Mouse (Mus musculus) CH12.LX (cell line): ENCODE data around the gene Gm11437. TPM values are rescaled to one million over a fixed set of nuclear protein-coding genes. Genes with fewer than 3 reads are reported as not detected.

Source experiments
- DNase-seq: peaks from one replicate; pipeline ENCODE4 v3.0.0-alpha.2; 2013; ENCODE audit errors: extremely low read depth
- H3K27ac ChIP-seq: 2 replicates; pipeline ENCODE4 v1.5.1; 2012; ENCODE audit warnings: low read depth, mild to moderate bottlenecking, control low read depth, moderate library complexity; ENCODE audit not compliant: insufficient read depth
- H3K27me3 ChIP-seq: replicated peaks from 2 replicates; pipeline ENCODE3; 2012; ENCODE audit warnings: inconsistent platforms
- H3K36me3 ChIP-seq, 2 experiments: replicated peaks in 1 of 2; 2 replicates each; pipeline versions ENCODE3 to v1.6.1; 2012; ENCODE audit warnings: inconsistent platforms in 1 of 2, low read length in 1 of 2, mild to moderate bottlenecking in 1 of 2, mixed read lengths in 1 of 2, moderate library complexity in 1 of 2; ENCODE audit not compliant: control insufficient read depth in 1 of 2, insufficient read depth in 1 of 2
- H3K4me1 ChIP-seq, 2 experiments: 2 replicates each; pipeline ENCODE4 v1.6.1; 2012; ENCODE audit warnings: inconsistent platforms in 1 of 2, moderate library complexity in 1 of 2; ENCODE audit not compliant: insufficient read depth in 2 of 2, control insufficient read depth in 1 of 2
- H3K4me2 ChIP-seq: 2 replicates; pipeline ENCODE4 v1.6.1; 2012; ENCODE audit warnings: low read depth, mild to moderate bottlenecking, control low read depth; ENCODE audit not compliant: poor library complexity, insufficient read depth, severe bottlenecking
- H3K4me3 ChIP-seq, 3 experiments: fragments of 150-350 bp in 1 of 3; sonication (generic) in 1 of 3; replicated peaks in 1 of 3; 2 replicates each; pipeline versions ENCODE3 to v1.5.1; 2011 to 2012; ENCODE audit warnings: low read depth in 2 of 3, low read length in 2 of 3, mild to moderate bottlenecking in 2 of 3, moderate library complexity in 2 of 3, control low read depth in 1 of 3, improper control_type of control experiment in 1 of 3, inconsistent platforms in 1 of 3, mixed read lengths in 1 of 3; ENCODE audit not compliant: poor library complexity in 1 of 3
- H3K79me2 ChIP-seq: replicated peaks from 2 replicates; pipeline ENCODE4 v1.6.1; 2012; ENCODE audit warnings: mild to moderate bottlenecking, moderate library complexity; ENCODE audit not compliant: control insufficient read depth, poor library complexity, insufficient read depth, severe bottlenecking; ENCODE audit errors: extremely low read depth
- H3K9ac ChIP-seq: 2 replicates; pipeline ENCODE4 v1.6.1; 2012; ENCODE audit warnings: low read depth, mild to moderate bottlenecking, control low read depth, moderate library complexity; ENCODE audit not compliant: insufficient read depth
- H3K9me3 ChIP-seq: replicated peaks from 2 replicates; pipeline ENCODE3; 2012; ENCODE audit warnings: low read length, inconsistent platforms, mixed read lengths
- BHLHE40 ChIP-seq: IDR thresholded peaks from 2 replicates; pipeline ENCODE4 v1.6.1; 2011; ENCODE audit warnings: mild to moderate bottlenecking, low read depth, low read length, improper control_type of control experiment
- CHD2 ChIP-seq: IDR thresholded peaks from 2 replicates; pipeline ENCODE4 v1.6.1; 2011; ENCODE audit warnings: low read length, improper control_type of control experiment
- CTCF ChIP-seq, 2 experiments: IDR thresholded peaks in 1 of 2; conservative IDR thresholded peaks in 1 of 2; 2 replicates each; pipeline ENCODE4 v1.5.1; 2011 to 2012; ENCODE audit warnings: low read depth in 2 of 2, low read length in 2 of 2, improper control_type of control experiment in 1 of 2, inconsistent platforms in 1 of 2, mild to moderate bottlenecking in 1 of 2, moderate library complexity in 1 of 2
- ETS1 ChIP-seq: conservative IDR thresholded peaks from 2 replicates; pipeline ENCODE4 v1.6.1; 2012; ENCODE audit warnings: low read depth, mild to moderate bottlenecking, inconsistent platforms, low read length, improper control_type of control experiment, moderate library complexity
- GABPA ChIP-seq: IDR thresholded peaks from 2 replicates; pipeline ENCODE4 v1.6.1; 2012; ENCODE audit warnings: low read depth, low read length, improper control_type of control experiment, inconsistent platforms; ENCODE audit not compliant: insufficient replicate concordance
- HCFC1 ChIP-seq: IDR thresholded peaks from 2 replicates; pipeline ENCODE4 v1.6.1; 2012; ENCODE audit warnings: low read depth, mild to moderate bottlenecking, inconsistent platforms, low read length, improper control_type of control experiment
- JUN ChIP-seq: IDR thresholded peaks from 2 replicates; pipeline ENCODE4 v1.6.1; 2011; ENCODE audit warnings: low read depth, mild to moderate bottlenecking, low read length, improper control_type of control experiment, moderate library complexity; ENCODE audit not compliant: insufficient read depth
- KAT2A ChIP-seq: IDR thresholded peaks from 2 replicates; pipeline ENCODE4 v1.6.1; 2012; ENCODE audit warnings: low read length, improper control_type of control experiment, inconsistent platforms; ENCODE audit not compliant: insufficient replicate concordance
- MAX ChIP-seq: IDR thresholded peaks from 2 replicates; pipeline ENCODE4 v1.6.1; 2011; ENCODE audit warnings: low read length, improper control_type of control experiment
- MEF2A ChIP-seq: IDR thresholded peaks from 2 replicates; pipeline ENCODE4 v1.6.1; 2014; ENCODE audit warnings: low read depth, mild to moderate bottlenecking, inconsistent platforms, low read length, improper control_type of control experiment, borderline replicate concordance
- MXI1 ChIP-seq: IDR thresholded peaks from 2 replicates; pipeline ENCODE4 v1.6.1; 2011; ENCODE audit warnings: mild to moderate bottlenecking, low read depth, low read length, improper control_type of control experiment
- MYC ChIP-seq: IDR thresholded peaks from 2 replicates; pipeline ENCODE4 v1.6.1; 2011; ENCODE audit warnings: low read depth, mild to moderate bottlenecking, improper control_type of control experiment, low read length
- NELFE ChIP-seq: IDR thresholded peaks from 2 replicates; pipeline ENCODE4 v1.6.1; 2011; ENCODE audit warnings: low read depth, low read length, improper control_type of control experiment
- NRF1 ChIP-seq: IDR thresholded peaks from 2 replicates; pipeline ENCODE4 v1.6.1; 2014; ENCODE audit warnings: low read depth, mild to moderate bottlenecking, inconsistent platforms, low read length, improper control_type of control experiment, moderate library complexity
- PAX5 ChIP-seq: IDR thresholded peaks from 2 replicates; pipeline ENCODE4 v1.6.1; 2012; ENCODE audit warnings: low read length, inconsistent platforms, mixed read lengths
- POLR2AphosphoS2 ChIP-seq: IDR thresholded peaks from 2 replicates; pipeline ENCODE4 v1.6.1; 2011; ENCODE audit warnings: low read depth, low read length, improper control_type of control experiment
- RAD21 ChIP-seq: IDR thresholded peaks from 2 replicates; pipeline ENCODE4 v1.6.1; 2011; ENCODE audit warnings: low read depth, mild to moderate bottlenecking, low read length, improper control_type of control experiment, moderate library complexity
- SMC3 ChIP-seq: IDR thresholded peaks from 2 replicates; pipeline ENCODE4 v1.6.1; 2011; ENCODE audit warnings: low read depth, low read length, improper control_type of control experiment
- TBP ChIP-seq: conservative IDR thresholded peaks from 2 replicates; pipeline ENCODE4 v1.6.1; 2011; ENCODE audit warnings: low read depth, low read length, improper control_type of control experiment
- TCF12 ChIP-seq: IDR thresholded peaks from 2 replicates; pipeline ENCODE4 v1.6.1; 2014; ENCODE audit warnings: low read depth, mild to moderate bottlenecking, inconsistent platforms, low read length, improper control_type of control experiment
- UBTF ChIP-seq: IDR thresholded peaks from 2 replicates; pipeline ENCODE4 v1.6.1; 2012; ENCODE audit warnings: low read depth, mild to moderate bottlenecking, inconsistent platforms, low read length, improper control_type of control experiment, moderate library complexity
- USF1 ChIP-seq: IDR thresholded peaks from 2 replicates; pipeline ENCODE4 v1.6.1; 2014; ENCODE audit warnings: low read depth, mild to moderate bottlenecking, inconsistent platforms, low read length, improper control_type of control experiment
- USF2 ChIP-seq: conservative IDR thresholded peaks from 2 replicates; pipeline ENCODE4 v1.6.1; 2011; ENCODE audit warnings: low read depth, low read length, improper control_type of control experiment
- ZC3H11A ChIP-seq: IDR thresholded peaks from 2 replicates; pipeline ENCODE4 v1.6.1; 2012; ENCODE audit warnings: low read depth, mild to moderate bottlenecking, inconsistent platforms, low read length, improper control_type of control experiment
- ZKSCAN1 ChIP-seq: IDR thresholded peaks from 2 replicates; pipeline ENCODE4 v1.6.1; 2012; ENCODE audit warnings: low read depth, inconsistent platforms, low read length, improper control_type of control experiment, borderline replicate concordance
- ZMIZ1 ChIP-seq: IDR thresholded peaks from 2 replicates; pipeline ENCODE4 v1.6.1; 2012; ENCODE audit warnings: low read depth, mild to moderate bottlenecking, inconsistent platforms, low read length, improper control_type of control experiment
- ZNF384 ChIP-seq: IDR thresholded peaks from 2 replicates; pipeline ENCODE4 v1.6.1; 2012; ENCODE audit warnings: low read depth, low read length, improper control_type of control experiment, inconsistent platforms
- dilution Hi-C: fragments of 300-500 bp; cut with MboI; formaldehyde crosslinking; loops from 2 replicates; pipeline ENCODE4 v1.14.3; 2020; ENCODE audit warnings: low sequenced_read_pairs; ENCODE audit not compliant: extremely low pct_unique_long_range_greater_than_20kb, extremely low pct_ligation_motif_present
- in situ Hi-C: fragments of 300-500 bp; cut with MboI; formaldehyde crosslinking; loops from 3 replicates; pipeline ENCODE4 v1.14.3; 2019; ENCODE audit warnings: low sequenced_read_pairs, low pct_ligation_motif_present, low pct_unique_long_range_greater_than_20kb, mixed read lengths
- polyA plus RNA-seq: library from polyadenylated mRNA; unstranded; fragments of >175 nt; gene quantifications from 2 replicates; pipeline ENCODE4 v1.2.1, GENCODE M21; 2012; ENCODE audit warnings: low read depth; ENCODE audit not compliant: insufficient read length
- total RNA-seq, 2 experiments: library from RNA; depleted of rRNA; stranded (reverse); fragments of 300-350 nt in 1 of 2; fragments of >200 nt in 1 of 2; gene quantifications; 2 replicates each; pipeline ENCODE4 v1.2.3; 2012 to 2014

The Gm11437 gene
- total and polyA plus RNA-seq, 3 experiments: not detected

DNA sequence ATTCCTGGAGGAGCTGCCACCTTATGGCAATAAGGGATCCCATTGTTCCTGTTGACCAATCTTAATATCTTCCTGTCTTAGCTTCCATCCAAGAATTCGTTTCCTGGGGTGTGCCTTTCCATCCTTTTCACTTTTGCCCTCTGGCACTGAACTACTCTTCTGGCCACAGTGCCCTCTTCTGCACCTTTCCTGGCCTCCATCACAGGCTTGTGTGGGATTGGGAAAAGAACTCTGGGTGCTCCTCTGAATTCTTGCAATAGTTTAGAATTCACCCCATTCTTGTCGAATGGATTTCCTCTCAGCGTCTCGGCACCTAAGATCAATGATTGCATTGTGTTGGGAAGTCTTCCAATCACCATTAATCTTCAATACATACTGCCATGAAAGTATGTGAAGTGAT lies 11.3 kb upstream of the Gm11437 start:
- H3K9me3 ChIP-seq: no peaks in the 10 kb centered on the region
- H3K27me3 ChIP-seq: peaks cover 7% of the 10 kb centered on the region
- TF ChIP-seq ZNF384: no peak
- TF ChIP-seq JUN: no peak
- TF ChIP-seq PAX5: no peak
- no peak for TF ChIP-seq HCFC1
- TF ChIP-seq NRF1: no peak
- no peak for TF ChIP-seq MXI1
- TF ChIP-seq MEF2A: no peak
- no peak for TF ChIP-seq MAX
- no peak for TF ChIP-seq KAT2A
- TF ChIP-seq ETS1: no peak
- TF ChIP-seq GABPA: no peak
- no peak for TF ChIP-seq SMC3
- no peak for TF ChIP-seq USF1
- no peak for TF ChIP-seq TBP
- no peak for TF ChIP-seq BHLHE40
- H3K36me3 ChIP-seq: peaks cover 0 to 11% of the 10 kb centered on the region in 2 experiments
- H3K4me1 ChIP-seq: peaks cover 11 to 50% of the 10 kb centered on the region in 2 experiments
- H3K9ac ChIP-seq: peak overlapping the region; percentile 90; the same call in 1 of the 2 replicates
- peak overlapping the region; percentile 84 for H3K4me2 ChIP-seq
- in situ Hi-C loops: no loop called here
- no peak overlapping the region for H3K4me3 ChIP-seq
- H3K79me2 ChIP-seq: peaks cover 28% of the 10 kb centered on the region
- dilution Hi-C loops: no loop called here
- no peak for DNase-seq
- no peak overlapping the region for H3K27ac ChIP-seq

DNA sequence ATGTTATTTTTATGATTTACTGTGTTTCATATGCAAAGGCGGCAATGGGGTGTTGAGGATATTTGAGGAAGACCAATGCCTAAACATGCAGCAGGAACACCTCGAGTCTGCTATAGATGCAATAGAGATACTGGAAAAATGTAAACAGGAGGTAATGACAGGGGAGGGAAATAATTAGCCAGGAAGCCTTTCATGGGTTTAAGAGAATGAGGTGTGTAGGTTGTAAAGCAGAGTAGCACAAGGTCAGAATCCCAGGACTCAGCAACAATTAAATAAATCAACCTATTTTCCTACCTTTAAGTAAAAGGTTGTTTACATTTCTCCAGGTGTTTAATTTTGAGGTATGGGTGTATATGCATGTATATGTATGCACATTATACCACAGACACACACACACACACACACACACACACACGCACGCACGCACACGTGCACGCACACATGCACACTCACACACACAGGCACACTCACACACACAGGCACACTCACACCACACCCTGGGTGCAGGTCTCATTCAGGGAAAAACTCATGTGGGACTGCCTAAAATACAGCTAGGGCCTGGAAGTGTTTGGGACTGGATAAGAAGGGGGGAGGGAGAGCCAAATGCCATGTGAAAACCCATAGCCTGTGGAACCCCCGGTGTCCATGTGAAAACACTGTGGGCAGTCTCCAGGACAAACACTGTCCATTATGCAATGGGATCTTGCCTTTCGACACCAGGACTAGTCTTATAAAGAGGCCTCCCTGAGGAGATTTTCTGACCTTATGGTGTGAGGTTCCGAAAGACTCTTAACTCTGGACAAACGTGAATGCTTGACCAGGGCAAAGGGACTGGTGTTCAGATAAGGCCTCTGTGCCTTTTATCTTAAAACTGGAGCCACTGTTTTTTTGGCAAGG lies 5.5 kb upstream of the Gm11437 start:
- Histone ChIP-seq H3K27ac (no peak overlapping the region), H3K79me2 (no peaks in the 10 kb centered on the region), H3K36me3 (no peaks in the 10 kb centered on the region), H3K4me3 (no peak overlapping the region), H3K9ac (no peak overlapping the region)
- in situ Hi-C loops: loop anchor here (25.0 kb wide), 1 partner anchor 640 kb away; the partner anchor contains the start of gene Mrm1
- TF ChIP-seq HCFC1 (no peak), GABPA (no peak), MEF2A (no peak), BHLHE40 (no peak), TCF12 (no peak), ZMIZ1 (no peak), USF2 (no peak), ZNF384 (no peak), ZC3H11A (no peak), MYC (no peak), ETS1 (no peak), KAT2A (no peak), POLR2AphosphoS2 (no peak), RAD21 (no peak), NELFE (no peak), UBTF (no peak), ZKSCAN1 (no peak), CHD2 (no peak), CTCF (conservative IDR thresholded peaks at IDR 0.05 in 1 of 2, IDR thresholded peaks at IDR 0.05 in 1 of 2; ENCODE audit: low read depth in 2 of 2, low read length in 2 of 2) (no peak)
- TF ChIP-seq, all 38 proteins: peak for 0
- dilution Hi-C loops: no loop called here
- DNase-seq: no peak
- Histone ChIP-seq H3K4me2 (no peak overlapping the region), H3K4me1 (peaks cover 8 to 25% of the 10 kb centered on the region in 2 experiments), H3K27me3 (peaks cover 2% of the 10 kb centered on the region), H3K9me3 (no peaks in the 10 kb centered on the region)
